ENCODE assay signal across 21 mouse cellular contexts in genomic region chr6:87269950-87270349, GRCm38 (mm10).
A peak's percentile ranks its signal among the peaks of the same experiment; 100 is the strongest.
DNase-seq lines count a peak whose midpoint lies in the region; ATAC-seq and TF ChIP-seq lines count a peak whose summit lies in the region.
"Had no signal": no experiment of that assay in that cellular context is flagged by ENCODE, and none has a peak within 500 bp of the region (broad histone marks: within the 10 kb centered on the region; RNA-seq: fewer than 3 reads in every experiment).

No protein-coding gene starts in this region.

- H3K9ac ChIP-seq in liver, embryonic 11.5 days (ENCODE audit: low read depth, low read length) = no peak overlapping the region
- H3K9ac ChIP-seq in liver, embryonic 12.5 days = no peak overlapping the region
- no peak overlapping the region for H3K9ac ChIP-seq in embryonic facial prominence, embryonic 14.5 days (ENCODE audit: low read depth, low read length)
- no peak overlapping the region for H3K9ac ChIP-seq in intestine, embryonic 16.5 days (ENCODE audit: low read depth, low read length)
- H3K9ac ChIP-seq in stomach, postnatal 0 days (ENCODE audit: low read length) = no peak overlapping the region
- H3K9ac ChIP-seq: heart, embryonic 13.5 days had no signal

- no peak for TF ChIP-seq CTCF in stomach, postnatal 0 days (IDR thresholded peaks at IDR 0.05; ENCODE audit: low read depth)

- H3K4me2 ChIP-seq in liver, embryonic 11.5 days = no peak overlapping the region
- H3K4me2 ChIP-seq in liver, embryonic 12.5 days = no peak overlapping the region
- no peak overlapping the region for H3K4me2 ChIP-seq in embryonic facial prominence, embryonic 14.5 days (ENCODE audit: low read depth, low read length)
- no peak overlapping the region for H3K4me2 ChIP-seq in intestine, embryonic 16.5 days (ENCODE audit: low read depth, low read length)
- H3K4me2 ChIP-seq in stomach, postnatal 0 days (replicated peaks; ENCODE audit: low read depth) = no peak overlapping the region
- H3K4me2 ChIP-seq: heart, embryonic 13.5 days had no signal

- H3K27ac ChIP-seq in liver, embryonic 11.5 days (ENCODE audit: low read depth, low read length) = 0 out of 2 replicates have a peak overlapping the region, but pooled peaks have one; percentile 13
- H3K27ac ChIP-seq in liver, embryonic 12.5 days = no peak overlapping the region
- H3K27ac ChIP-seq in embryonic facial prominence, embryonic 14.5 days (replicated peaks; ENCODE audit: low read depth, low read length) = peak overlapping the region; percentile 59; the same call in 1 of the 2 replicates
- peak overlapping the region; percentile 6; the same call in 1 of the 2 replicates for H3K27ac ChIP-seq in intestine, embryonic 16.5 days (ENCODE audit: low read length)
- peak overlapping the region; percentile 46; the same call in 1 of the 2 replicates for H3K27ac ChIP-seq in stomach, postnatal 0 days (replicated peaks)
- H3K27ac ChIP-seq: forebrain, embryonic 10.5 days; heart, embryonic 13.5 days; hindbrain, postnatal 0 days; midbrain, embryonic 10.5 days had no signal

- no peak for ATAC-seq in liver, embryonic 11.5 days (replicated peaks; ENCODE audit: low FRiP score)
- no peak for ATAC-seq in liver, embryonic 12.5 days
- ATAC-seq in embryonic facial prominence, embryonic 14.5 days (ENCODE audit: low read depth) = no peak
- peak; percentile 28; the same call in 1 of the 2 replicates for ATAC-seq in intestine, embryonic 16.5 days
- no peak for ATAC-seq in stomach, postnatal 0 days (ENCODE audit: low FRiP score, low TSS enrichment)
- ATAC-seq: forebrain, embryonic 16.5 days had no signal

- intact Hi-C loops in left cerebral cortex, postnatal 14 days (cut with DNase I) = no loop called here

- no peak for DNase-seq in liver, embryonic 11.5 days (ENCODE audit: low spot score)
- no peak for DNase-seq in embryonic facial prominence, embryonic 14.5 days (ENCODE audit: low spot score)
- no peak for DNase-seq in stomach, postnatal 0 days (ENCODE audit: low spot score)
- DNase-seq in left cerebral cortex, postnatal 14 days (ENCODE audit: low spot score in 2 of 2) = no peak
- no peak for DNase-seq in liver
- DNase-seq: adrenal gland, adult 2 months; cerebellum, adult 11 months; gastrocnemius, postnatal 14 days; heart, adult 18-20 months; heart, postnatal 14 days; kidney, adult 8-10 months; spleen, adult 18-20 months; thymus, adult 18-20 months; thymus, postnatal 36 days had no signal

- no peak overlapping the region for H3K4me3 ChIP-seq in liver, embryonic 11.5 days (ENCODE audit: low read depth, low read length)
- H3K4me3 ChIP-seq in liver, embryonic 12.5 days = no peak overlapping the region
- H3K4me3 ChIP-seq in embryonic facial prominence, embryonic 14.5 days (ENCODE audit: low read depth, low read length) = no peak overlapping the region
- H3K4me3 ChIP-seq in intestine, embryonic 16.5 days (ENCODE audit: low read length) = no peak overlapping the region
- no peak overlapping the region for H3K4me3 ChIP-seq in stomach, postnatal 0 days (ENCODE audit: low read depth, low read length)
- H3K4me3 ChIP-seq: forebrain, embryonic 10.5 days; heart, embryonic 13.5 days; midbrain, embryonic 10.5 days had no signal

- H3K36me3 ChIP-seq in liver, embryonic 11.5 days (ENCODE audit: control insufficient read depth, insufficient read depth, low read length) = no peaks in the 10 kb centered on the region
- peaks cover 5% of the 10 kb centered on the region; the same call in 1 of the 2 replicates for H3K36me3 ChIP-seq in liver, embryonic 12.5 days
- peaks cover 32% of the 10 kb centered on the region for H3K36me3 ChIP-seq in embryonic facial prominence, embryonic 14.5 days (ENCODE audit: control insufficient read depth, insufficient read depth, low read length)
- H3K36me3 ChIP-seq in intestine, embryonic 16.5 days (ENCODE audit: control insufficient read depth, insufficient read depth, low read length) = 0 out of 2 replicates have a peak, but pooled peaks cover 3% of the 10 kb centered on the region
- H3K36me3 ChIP-seq in stomach, postnatal 0 days (ENCODE audit: control insufficient read depth, insufficient read depth, low read length) = peaks cover 5% of the 10 kb centered on the region; the same call in 1 of the 2 replicates

- 70% methylated on average over 7 of the region's 7 CpGs for WGBS in liver, embryonic 11.5 days
- 67% methylated on average over 7 of the region's 7 CpGs for WGBS in liver, embryonic 12.5 days (ENCODE audit: insufficient replicate concordance)
- 59% methylated on average over 7 of the region's 7 CpGs for WGBS in embryonic facial prominence, embryonic 14.5 days
- 49% methylated on average over 7 of the region's 7 CpGs for WGBS in intestine, embryonic 16.5 days
- 42% methylated on average over 7 of the region's 7 CpGs for WGBS in stomach, postnatal 0 days

- H3K27me3 ChIP-seq in liver, embryonic 11.5 days (replicated peaks; ENCODE audit: control insufficient read depth, insufficient read depth, low read length) = no peaks in the 10 kb centered on the region
- H3K27me3 ChIP-seq in liver, embryonic 12.5 days (replicated peaks) = 0 out of 2 replicates have a peak, but pooled peaks cover 3% of the 10 kb centered on the region
- H3K27me3 ChIP-seq in embryonic facial prominence, embryonic 14.5 days (replicated peaks; ENCODE audit: control insufficient read depth, insufficient read depth, low read length) = no peaks in the 10 kb centered on the region
- no peaks in the 10 kb centered on the region for H3K27me3 ChIP-seq in intestine, embryonic 16.5 days (replicated peaks; ENCODE audit: control insufficient read depth, insufficient read depth, low read length)
- H3K27me3 ChIP-seq in stomach, postnatal 0 days (ENCODE audit: control insufficient read depth, insufficient read depth, low read length) = no peaks in the 10 kb centered on the region

- H3K4me1 ChIP-seq in liver, embryonic 11.5 days (replicated peaks; ENCODE audit: control insufficient read depth, insufficient read depth, low read length) = peaks cover 12% of the 10 kb centered on the region
- H3K4me1 ChIP-seq in liver, embryonic 12.5 days = no peaks in the 10 kb centered on the region
- H3K4me1 ChIP-seq in embryonic facial prominence, embryonic 14.5 days (ENCODE audit: control insufficient read depth, insufficient read depth, low read length) = peaks cover 32% of the 10 kb centered on the region
- peaks cover 19% of the 10 kb centered on the region; the same call in 1 of the 2 replicates for H3K4me1 ChIP-seq in intestine, embryonic 16.5 days (ENCODE audit: control insufficient read depth, insufficient read depth, low read length)
- H3K4me1 ChIP-seq in stomach, postnatal 0 days (replicated peaks; ENCODE audit: control insufficient read depth, insufficient read depth) = peaks cover 8% of the 10 kb centered on the region

- no peak for TF ChIP-seq EP300 in stomach, postnatal 0 days (optimal IDR thresholded peaks at IDR 0.05)

- peaks cover 7% of the 10 kb centered on the region for H3K9me3 ChIP-seq in liver, embryonic 11.5 days (ENCODE audit: control insufficient read depth, low read length)
- peaks cover 10% of the 10 kb centered on the region for H3K9me3 ChIP-seq in liver, embryonic 12.5 days (replicated peaks)
- peaks cover 5% of the 10 kb centered on the region for H3K9me3 ChIP-seq in embryonic facial prominence, embryonic 14.5 days (ENCODE audit: control insufficient read depth, low read length)
- peaks cover 5% of the 10 kb centered on the region; the same call in 1 of the 2 replicates for H3K9me3 ChIP-seq in intestine, embryonic 16.5 days (ENCODE audit: control insufficient read depth, low read length)
- H3K9me3 ChIP-seq in stomach, postnatal 0 days (ENCODE audit: control insufficient read depth, low read length) = 0 out of 2 replicates have a peak, but pooled peaks cover 3% of the 10 kb centered on the region
